Mouse (Mus musculus) CH12.LX (cell line): ENCODE data around the gene Dtd2. TPM values are rescaled to one million over a fixed set of nuclear protein-coding genes. Genes with fewer than 3 reads are reported as not detected.

ENCODE experiments used
- DNase-seq: peaks from one replicate; pipeline ENCODE4 v3.0.0-alpha.2; 2013; ENCODE audit errors: extremely low read depth
- H3K27ac ChIP-seq: 2 replicates; pipeline ENCODE4 v1.5.1; 2012; ENCODE audit warnings: low read depth, mild to moderate bottlenecking, control low read depth, moderate library complexity; ENCODE audit not compliant: insufficient read depth
- H3K27me3 ChIP-seq: replicated peaks from 2 replicates; pipeline ENCODE3; 2012; ENCODE audit warnings: inconsistent platforms
- H3K36me3 ChIP-seq, 2 experiments: replicated peaks in 1 of 2; 2 replicates each; pipeline versions ENCODE3 to v1.6.1; 2012; ENCODE audit warnings: inconsistent platforms in 1 of 2, low read length in 1 of 2, mild to moderate bottlenecking in 1 of 2, mixed read lengths in 1 of 2, moderate library complexity in 1 of 2; ENCODE audit not compliant: control insufficient read depth in 1 of 2, insufficient read depth in 1 of 2
- H3K4me1 ChIP-seq, 2 experiments: 2 replicates each; pipeline ENCODE4 v1.6.1; 2012; ENCODE audit warnings: inconsistent platforms in 1 of 2, moderate library complexity in 1 of 2; ENCODE audit not compliant: insufficient read depth in 2 of 2, control insufficient read depth in 1 of 2
- H3K4me2 ChIP-seq: 2 replicates; pipeline ENCODE4 v1.6.1; 2012; ENCODE audit warnings: low read depth, mild to moderate bottlenecking, control low read depth; ENCODE audit not compliant: poor library complexity, insufficient read depth, severe bottlenecking
- H3K4me3 ChIP-seq, 3 experiments: fragments of 150-350 bp in 1 of 3; sonication (generic) in 1 of 3; replicated peaks in 1 of 3; 2 replicates each; pipeline versions ENCODE3 to v1.5.1; 2011 to 2012; ENCODE audit warnings: low read depth in 2 of 3, low read length in 2 of 3, mild to moderate bottlenecking in 2 of 3, moderate library complexity in 2 of 3, control low read depth in 1 of 3, improper control_type of control experiment in 1 of 3, inconsistent platforms in 1 of 3, mixed read lengths in 1 of 3; ENCODE audit not compliant: poor library complexity in 1 of 3
- H3K79me2 ChIP-seq: replicated peaks from 2 replicates; pipeline ENCODE4 v1.6.1; 2012; ENCODE audit warnings: mild to moderate bottlenecking, moderate library complexity; ENCODE audit not compliant: control insufficient read depth, poor library complexity, insufficient read depth, severe bottlenecking; ENCODE audit errors: extremely low read depth
- H3K9ac ChIP-seq: 2 replicates; pipeline ENCODE4 v1.6.1; 2012; ENCODE audit warnings: low read depth, mild to moderate bottlenecking, control low read depth, moderate library complexity; ENCODE audit not compliant: insufficient read depth
- H3K9me3 ChIP-seq: replicated peaks from 2 replicates; pipeline ENCODE3; 2012; ENCODE audit warnings: low read length, inconsistent platforms, mixed read lengths
- BHLHE40 ChIP-seq: IDR thresholded peaks from 2 replicates; pipeline ENCODE4 v1.6.1; 2011; ENCODE audit warnings: mild to moderate bottlenecking, low read depth, low read length, improper control_type of control experiment
- E2F4 ChIP-seq: IDR thresholded peaks from 2 replicates; pipeline ENCODE4 v1.6.1; 2011; ENCODE audit warnings: low read depth, low read length, improper control_type of control experiment; ENCODE audit not compliant: insufficient replicate concordance
- ELF1 ChIP-seq: IDR thresholded peaks from 2 replicates; pipeline ENCODE4 v1.6.1; 2014; ENCODE audit warnings: low read depth, mild to moderate bottlenecking, inconsistent platforms, low read length, improper control_type of control experiment
- ETS1 ChIP-seq: conservative IDR thresholded peaks from 2 replicates; pipeline ENCODE4 v1.6.1; 2012; ENCODE audit warnings: low read depth, mild to moderate bottlenecking, inconsistent platforms, low read length, improper control_type of control experiment, moderate library complexity
- GABPA ChIP-seq: IDR thresholded peaks from 2 replicates; pipeline ENCODE4 v1.6.1; 2012; ENCODE audit warnings: low read depth, low read length, improper control_type of control experiment, inconsistent platforms; ENCODE audit not compliant: insufficient replicate concordance
- HCFC1 ChIP-seq: IDR thresholded peaks from 2 replicates; pipeline ENCODE4 v1.6.1; 2012; ENCODE audit warnings: low read depth, mild to moderate bottlenecking, inconsistent platforms, low read length, improper control_type of control experiment
- JUND ChIP-seq: conservative IDR thresholded peaks from 2 replicates; pipeline ENCODE4 v1.6.1; 2011; ENCODE audit warnings: low read depth, low read length, improper control_type of control experiment
- MAX ChIP-seq: IDR thresholded peaks from 2 replicates; pipeline ENCODE4 v1.6.1; 2011; ENCODE audit warnings: low read length, improper control_type of control experiment
- MAZ ChIP-seq: IDR thresholded peaks from 2 replicates; pipeline ENCODE4 v1.6.1; 2012; ENCODE audit warnings: low read depth, mild to moderate bottlenecking, inconsistent platforms, low read length, improper control_type of control experiment, moderate library complexity
- MEF2A ChIP-seq: IDR thresholded peaks from 2 replicates; pipeline ENCODE4 v1.6.1; 2014; ENCODE audit warnings: low read depth, mild to moderate bottlenecking, inconsistent platforms, low read length, improper control_type of control experiment, borderline replicate concordance
- MYC ChIP-seq: IDR thresholded peaks from 2 replicates; pipeline ENCODE4 v1.6.1; 2011; ENCODE audit warnings: low read depth, mild to moderate bottlenecking, improper control_type of control experiment, low read length
- NELFE ChIP-seq: IDR thresholded peaks from 2 replicates; pipeline ENCODE4 v1.6.1; 2011; ENCODE audit warnings: low read depth, low read length, improper control_type of control experiment
- PAX5 ChIP-seq: IDR thresholded peaks from 2 replicates; pipeline ENCODE4 v1.6.1; 2012; ENCODE audit warnings: low read length, inconsistent platforms, mixed read lengths
- POLR2A ChIP-seq: IDR thresholded peaks from 2 replicates; pipeline ENCODE4 v1.6.1; 2011; ENCODE audit warnings: low read depth, mild to moderate bottlenecking, improper control_type of control experiment, low read length
- RAD21 ChIP-seq: IDR thresholded peaks from 2 replicates; pipeline ENCODE4 v1.6.1; 2011; ENCODE audit warnings: low read depth, mild to moderate bottlenecking, low read length, improper control_type of control experiment, moderate library complexity
- SIN3A ChIP-seq: IDR thresholded peaks from 2 replicates; pipeline ENCODE4 v1.6.1; 2012; ENCODE audit warnings: low read length, improper control_type of control experiment, inconsistent platforms
- SMC3 ChIP-seq: IDR thresholded peaks from 2 replicates; pipeline ENCODE4 v1.6.1; 2011; ENCODE audit warnings: low read depth, low read length, improper control_type of control experiment
- UBTF ChIP-seq: IDR thresholded peaks from 2 replicates; pipeline ENCODE4 v1.6.1; 2012; ENCODE audit warnings: low read depth, mild to moderate bottlenecking, inconsistent platforms, low read length, improper control_type of control experiment, moderate library complexity
- USF1 ChIP-seq: IDR thresholded peaks from 2 replicates; pipeline ENCODE4 v1.6.1; 2014; ENCODE audit warnings: low read depth, mild to moderate bottlenecking, inconsistent platforms, low read length, improper control_type of control experiment
- USF2 ChIP-seq: conservative IDR thresholded peaks from 2 replicates; pipeline ENCODE4 v1.6.1; 2011; ENCODE audit warnings: low read depth, low read length, improper control_type of control experiment
- ZC3H11A ChIP-seq: IDR thresholded peaks from 2 replicates; pipeline ENCODE4 v1.6.1; 2012; ENCODE audit warnings: low read depth, mild to moderate bottlenecking, inconsistent platforms, low read length, improper control_type of control experiment
- ZKSCAN1 ChIP-seq: IDR thresholded peaks from 2 replicates; pipeline ENCODE4 v1.6.1; 2012; ENCODE audit warnings: low read depth, inconsistent platforms, low read length, improper control_type of control experiment, borderline replicate concordance
- ZMIZ1 ChIP-seq: IDR thresholded peaks from 2 replicates; pipeline ENCODE4 v1.6.1; 2012; ENCODE audit warnings: low read depth, mild to moderate bottlenecking, inconsistent platforms, low read length, improper control_type of control experiment
- dilution Hi-C: fragments of 300-500 bp; cut with MboI; formaldehyde crosslinking; loops from 2 replicates; pipeline ENCODE4 v1.14.3; 2020; ENCODE audit warnings: low sequenced_read_pairs; ENCODE audit not compliant: extremely low pct_unique_long_range_greater_than_20kb, extremely low pct_ligation_motif_present
- in situ Hi-C: fragments of 300-500 bp; cut with MboI; formaldehyde crosslinking; loops from 3 replicates; pipeline ENCODE4 v1.14.3; 2019; ENCODE audit warnings: low sequenced_read_pairs, low pct_ligation_motif_present, low pct_unique_long_range_greater_than_20kb, mixed read lengths
- polyA plus RNA-seq: library from polyadenylated mRNA; unstranded; fragments of >175 nt; gene quantifications from 2 replicates; pipeline ENCODE4 v1.2.1, GENCODE M21; 2012; ENCODE audit warnings: low read depth; ENCODE audit not compliant: insufficient read length
- total RNA-seq, 2 experiments: library from RNA; depleted of rRNA; stranded (reverse); fragments of 300-350 nt in 1 of 2; fragments of >200 nt in 1 of 2; gene quantifications; 2 replicates each; pipeline ENCODE4 v1.2.3; 2012 to 2014

The Dtd2 gene
- total and polyA plus RNA-seq, 3 experiments: 24.5 to 39.6 (median 31.5) TPM

- Histone ChIP-seq H3K79me2 (no peaks in the 10 kb centered on the region), H3K4me3 (no peak overlapping the region), H3K9ac (no peak overlapping the region), H3K4me1 (no peaks in the 10 kb centered on the region; a peak in 2 of 4 replicates), H3K27me3 (no peaks in the 10 kb centered on the region), H3K9me3 (no peaks in the 10 kb centered on the region), H3K36me3 (peaks cover 0 to 8% of the 10 kb centered on the region in 2 experiments), H3K4me2 (no peak overlapping the region), H3K27ac (no peak overlapping the region)
- no peak for DNase-seq
- dilution Hi-C loops: no loop called here
- no peak for TF ChIP-seq ZKSCAN1
- TF ChIP-seq ELF1: no peak
- no peak for TF ChIP-seq E2F4
- TF ChIP-seq RAD21: no peak
- TF ChIP-seq MAX: no peak
- TF ChIP-seq MEF2A: no peak
- no peak for TF ChIP-seq MAZ
- TF ChIP-seq, all 38 proteins: peak for 0
- in situ Hi-C loops: no loop called here
Observed at GRCm38 (mm10) chr12:51985826-51986225, 20.5 kb downstream of the Dtd2 start.

- Histone ChIP-seq H3K9me3 (no peaks in the 10 kb centered on the region), H3K4me3 (no peak overlapping the region), H3K9ac (no peak overlapping the region), H3K79me2 (no peaks in the 10 kb centered on the region; the same call in 1 of the 2 replicates), H3K36me3 (peaks cover 0 to 5% of the 10 kb centered on the region in 2 experiments), H3K27ac (no peak overlapping the region), H3K4me1 (no peaks in the 10 kb centered on the region; a peak in 2 of 4 replicates), H3K27me3 (no peaks in the 10 kb centered on the region), H3K4me2 (no peak overlapping the region)
- dilution Hi-C loops: no loop called here
- no peak for TF ChIP-seq UBTF
- no peak for TF ChIP-seq BHLHE40
- TF ChIP-seq POLR2A: no peak
- TF ChIP-seq ZC3H11A: no peak
- TF ChIP-seq RAD21: no peak
- TF ChIP-seq PAX5: no peak
- no peak for TF ChIP-seq JUND
- TF ChIP-seq NELFE: no peak
- no peak for TF ChIP-seq MYC
- no peak for TF ChIP-seq ETS1
- no peak for TF ChIP-seq ZMIZ1
- no peak for TF ChIP-seq SIN3A
- TF ChIP-seq GABPA: no peak
- TF ChIP-seq USF2: no peak
- no peak for TF ChIP-seq ZKSCAN1
- no peak for TF ChIP-seq E2F4
- no peak for TF ChIP-seq SMC3
- TF ChIP-seq HCFC1: no peak
- no peak for TF ChIP-seq USF1
- TF ChIP-seq MEF2A: no peak
- in situ Hi-C loops: no loop called here
- DNase-seq: no peak
Observed at GRCm38 (mm10) chr12:51985163-51985748, 21.0 kb downstream of the Dtd2 start.
